Mouse (Mus musculus): ENCODE measurements at regions not wholly inside any gene's neighbourhood (a gene's known extent, or its start where the extent isn't known, plus 50 kb on each side); places are given as distances from the start of the nearest gene placed in this dataset.

DNA sequence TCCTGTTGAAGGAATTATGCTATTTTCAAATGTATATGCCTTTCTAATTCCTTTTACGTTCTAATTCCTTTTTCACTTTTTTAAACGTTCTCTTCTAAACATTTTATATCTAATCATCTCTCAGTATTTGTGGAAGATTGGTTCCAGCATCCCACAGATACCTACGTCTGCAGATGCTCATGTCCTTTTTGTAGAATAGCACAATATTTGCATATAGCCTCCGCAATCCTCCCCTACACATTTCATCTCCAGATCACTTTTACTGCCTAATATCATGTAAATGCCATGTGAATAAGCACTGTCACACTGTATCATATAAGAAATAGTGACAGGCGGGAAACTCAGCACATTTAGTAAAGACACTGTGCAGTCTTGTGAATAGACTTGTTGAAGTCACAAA, 192.6 kb downstream of the Otor start:
- DNase-seq (ENCODE audit: low spot score in 2 of 2), result no peak

DNA sequence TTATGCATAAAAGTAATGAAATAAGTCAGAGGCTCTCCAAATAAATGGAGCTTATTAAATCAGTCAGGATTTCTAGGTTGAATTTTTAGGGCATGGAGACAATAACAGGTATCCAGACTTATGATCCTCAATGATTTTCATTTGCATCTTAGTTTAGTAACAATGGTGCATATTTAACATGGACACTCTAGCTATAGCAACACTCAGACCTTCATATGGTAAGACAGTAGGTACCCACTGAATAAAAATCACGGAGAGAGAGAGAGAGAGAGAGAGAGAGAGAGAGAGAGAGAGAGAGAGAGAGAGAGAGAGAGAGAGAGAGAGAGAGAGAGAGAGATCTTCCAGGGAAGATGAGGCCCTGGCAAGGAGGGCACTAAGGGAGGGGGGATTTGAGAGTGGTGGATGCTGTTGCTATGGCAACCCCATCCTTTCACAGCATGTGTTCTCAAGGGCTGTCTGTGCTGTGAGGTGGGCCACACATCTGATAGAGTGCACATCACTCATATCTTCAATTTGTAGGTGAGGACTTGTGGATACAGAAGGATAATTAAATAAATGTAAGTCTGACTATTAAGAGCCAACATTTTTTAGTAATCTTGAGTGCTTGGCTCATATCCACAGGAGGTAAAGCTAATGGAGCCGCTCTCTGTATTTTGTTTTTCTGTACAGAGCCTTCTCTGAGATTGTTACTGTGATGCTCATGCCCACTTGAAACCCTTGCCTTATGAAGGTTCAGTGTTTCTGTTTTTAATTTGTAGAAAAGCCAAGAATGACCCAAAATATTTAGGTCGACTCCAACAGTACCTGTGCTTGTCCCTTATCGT, 227.7 kb downstream of the Otor start:
- DNase-seq (ENCODE audit: low spot score in 2 of 2), result no peak

DNA sequence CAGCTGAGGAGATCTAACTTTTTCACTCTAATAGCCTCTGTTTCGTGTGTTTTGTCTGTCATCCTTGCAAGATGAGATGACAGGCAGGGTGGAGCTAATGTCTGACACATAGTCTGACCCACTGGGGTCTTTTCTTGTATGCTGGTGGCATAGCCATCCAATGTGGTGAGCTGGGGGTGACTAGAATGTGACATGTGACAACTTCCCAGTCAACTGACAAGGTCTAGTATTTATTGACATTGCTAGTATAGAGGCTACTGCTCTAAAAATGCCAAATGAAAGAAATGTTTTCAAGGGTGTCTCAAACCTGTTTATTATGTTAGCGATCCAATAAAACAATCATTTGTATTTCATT, 228.3 kb downstream of the Otor start:
- DNase-seq (ENCODE audit: low spot score in 2 of 2), result no peak

DNA sequence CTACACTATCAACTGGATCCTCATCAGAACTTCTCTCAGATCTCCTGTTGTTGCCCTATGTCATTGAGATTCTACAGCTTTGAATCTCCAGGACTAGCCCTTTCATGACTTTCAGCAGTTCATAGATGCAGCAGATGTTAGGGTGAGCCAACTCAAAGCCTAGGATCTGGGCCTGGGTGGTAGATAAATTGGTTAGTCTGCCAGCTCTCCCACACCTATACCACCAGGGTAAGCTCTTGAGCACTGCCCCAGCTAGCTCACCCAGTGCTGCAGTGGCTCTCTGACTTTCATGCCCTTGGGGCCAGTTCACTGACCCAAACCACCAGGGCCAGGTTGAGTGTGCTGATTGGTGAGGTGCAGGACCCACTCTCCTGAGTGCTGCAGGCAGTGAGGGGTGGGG, 220.5 kb upstream of the Pcsk2 start:
- no peak for DNase-seq (ENCODE audit: low spot score in 2 of 2)

DNA sequence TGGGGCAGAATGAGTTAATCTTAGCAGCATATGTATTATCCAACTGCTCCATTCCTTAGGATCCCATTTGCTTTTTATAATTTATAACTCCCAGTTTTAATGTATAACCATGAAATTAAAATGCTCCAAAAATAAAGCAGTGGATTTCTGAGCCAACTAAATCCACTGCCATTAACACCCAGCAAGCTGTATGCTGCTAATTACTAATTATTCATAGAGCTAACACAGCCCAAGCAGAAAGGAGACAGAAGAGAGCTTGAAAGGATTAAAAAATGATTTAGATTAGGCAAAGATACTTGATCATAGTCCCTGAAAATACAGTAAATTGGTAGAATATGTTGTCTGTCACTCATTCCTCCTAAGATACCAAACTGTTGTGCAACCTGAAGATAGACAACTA, 213.9 kb upstream of the Pcsk2 start:
- no peak for DNase-seq (ENCODE audit: low spot score in 2 of 2)

DNA sequence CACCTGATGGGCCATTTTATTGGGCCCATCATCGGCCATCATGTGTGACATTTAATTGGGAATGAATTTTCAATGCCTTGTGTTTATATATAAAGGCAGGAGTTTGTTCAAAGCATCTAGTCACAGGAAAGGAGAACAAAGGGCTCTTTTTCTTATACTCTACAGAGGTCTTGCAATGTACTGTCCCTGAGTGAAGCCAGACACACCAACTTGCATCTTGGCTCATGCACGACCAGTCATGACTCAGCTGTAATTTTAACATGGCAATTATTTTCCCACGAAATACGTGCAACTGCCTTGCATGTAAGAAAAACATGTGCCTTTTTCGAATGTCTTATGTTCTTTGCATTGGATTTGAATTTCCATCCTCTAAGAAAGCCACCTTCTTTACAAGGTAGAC, 205.6 kb upstream of the Pcsk2 start:
- DNase-seq (ENCODE audit: low spot score in 2 of 2), result no peak

DNA sequence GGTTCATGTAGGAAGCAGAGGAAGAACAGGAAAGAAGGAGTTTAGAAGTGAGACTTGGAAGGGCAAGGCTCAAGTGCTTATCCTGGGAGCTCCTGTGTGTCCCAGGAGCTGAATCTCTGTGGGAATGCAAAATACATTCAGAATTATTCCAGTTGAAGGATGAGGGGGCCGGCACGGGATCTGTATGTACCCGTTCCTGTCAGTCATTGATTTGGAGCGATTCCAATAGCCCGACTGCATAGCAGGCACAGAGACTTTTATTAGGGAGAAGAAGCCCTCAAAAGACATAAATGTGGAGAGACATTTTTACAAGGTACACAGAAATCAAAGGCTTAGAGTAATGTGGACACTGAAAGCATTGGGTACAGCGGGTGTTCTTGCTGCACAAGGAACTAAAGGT, 181.8 kb upstream of the Pcsk2 start:
- DNase-seq (ENCODE audit: low spot score in 2 of 2), result no peak

DNA sequence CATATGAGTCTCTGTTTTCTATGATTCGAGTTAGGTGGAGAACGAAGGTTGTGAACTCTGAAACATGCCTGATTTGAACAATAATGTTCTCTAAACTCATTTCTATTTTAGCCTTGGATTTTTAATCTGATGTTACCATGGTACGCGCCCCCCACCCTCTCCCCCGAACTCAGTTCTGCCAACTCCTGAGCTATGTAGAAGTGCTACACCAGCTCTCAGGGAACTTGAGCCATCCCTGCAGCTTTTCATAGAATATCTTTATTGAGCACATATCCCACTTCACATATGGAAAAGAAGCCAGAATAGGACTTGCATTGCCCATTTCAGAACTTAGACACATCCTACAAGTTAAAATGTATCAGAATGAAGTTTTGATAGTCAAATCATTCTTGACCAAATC, 180.0 kb upstream of the Pcsk2 start:
- DNase-seq (ENCODE audit: low spot score in 2 of 2), result no peak

Measured in left cerebral cortex, adult 8-10 months (tissue).